Mouse (Mus musculus) T-cell, adult 2 months (primary cell): ENCODE measurements around the gene Plekhd1.

Source experiments
- DNase-seq: peaks from one replicate; pipeline ENCODE4 v3.0.0; 2022; ENCODE audit warnings: low spot score

Plekhd1 gene

DNA sequence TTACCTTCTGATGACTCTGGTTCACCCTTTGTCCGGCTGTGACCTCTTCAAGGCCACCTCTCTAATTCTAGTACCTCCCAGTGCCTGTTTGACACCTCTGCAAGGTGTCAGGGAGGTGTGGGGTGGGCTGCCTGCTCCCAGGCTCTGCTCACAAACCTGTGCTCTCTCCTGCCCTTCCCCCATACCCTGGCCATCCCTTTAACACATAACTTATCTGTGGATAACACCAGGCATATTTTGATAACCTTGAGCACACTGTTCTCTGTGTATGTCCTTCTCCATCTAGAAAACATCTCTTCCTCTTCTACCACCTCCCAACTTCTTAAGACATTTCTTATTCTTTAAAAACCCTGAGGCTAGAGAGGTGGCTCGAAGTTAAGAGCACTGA lies 6.7 kb downstream of the Plekhd1 start:
- DNase-seq: no peak

DNA sequence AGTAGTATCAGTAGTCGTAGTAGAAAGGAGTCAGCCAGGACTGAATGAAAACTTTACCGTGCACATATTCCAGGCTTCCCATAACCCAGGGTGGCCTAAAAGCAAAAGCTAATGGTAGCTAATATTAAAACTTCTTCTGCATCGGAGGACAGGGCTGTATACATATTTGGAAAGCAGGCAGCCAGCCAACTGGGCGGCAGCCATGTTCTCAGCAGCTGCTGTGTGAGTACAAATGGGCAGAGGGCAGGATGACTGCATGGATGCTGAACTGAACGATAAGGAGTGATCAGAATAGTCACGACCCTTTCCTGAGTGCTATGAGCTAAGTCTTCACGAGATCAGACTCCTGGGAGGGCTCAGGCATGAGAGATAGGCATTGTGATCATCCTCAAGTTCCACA lies 8.9 kb downstream of the Plekhd1 start:
- DNase-seq: no peak

DNA sequence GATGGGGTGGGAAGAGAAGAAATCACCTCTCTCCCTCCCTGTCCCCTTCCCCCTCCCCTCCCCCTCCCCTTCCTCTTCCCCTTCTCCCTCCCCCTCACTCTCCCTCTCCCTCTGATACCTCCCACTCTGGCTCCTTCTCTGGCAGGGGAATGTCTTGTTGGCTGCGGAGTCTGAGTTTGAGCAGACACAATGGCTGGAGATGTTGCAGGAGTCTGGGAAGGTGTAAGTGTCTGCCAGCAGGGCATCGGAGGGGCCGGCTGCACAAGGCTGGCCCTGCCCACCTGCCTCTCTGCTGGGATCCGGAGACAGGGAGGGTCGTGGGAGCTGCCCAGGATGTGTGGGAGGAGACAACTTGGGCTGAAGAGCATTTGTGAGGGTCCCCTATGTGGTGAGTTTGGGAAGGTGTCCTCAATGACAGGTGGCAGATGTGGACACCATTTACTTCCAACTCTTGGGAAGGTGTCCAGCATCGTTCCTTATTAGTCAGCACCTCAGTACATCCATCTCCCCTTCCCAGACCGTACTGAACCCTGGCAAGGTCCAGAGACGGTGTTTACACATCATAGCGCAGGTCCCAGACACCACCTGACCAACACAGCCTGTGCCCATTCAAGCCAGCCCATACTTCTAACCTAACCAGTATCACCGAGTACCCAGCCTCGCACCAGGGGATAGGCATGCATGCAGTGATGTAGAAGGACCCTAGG lies 14.0 kb downstream of the Plekhd1 start:
- DNase-seq: no peak

DNA sequence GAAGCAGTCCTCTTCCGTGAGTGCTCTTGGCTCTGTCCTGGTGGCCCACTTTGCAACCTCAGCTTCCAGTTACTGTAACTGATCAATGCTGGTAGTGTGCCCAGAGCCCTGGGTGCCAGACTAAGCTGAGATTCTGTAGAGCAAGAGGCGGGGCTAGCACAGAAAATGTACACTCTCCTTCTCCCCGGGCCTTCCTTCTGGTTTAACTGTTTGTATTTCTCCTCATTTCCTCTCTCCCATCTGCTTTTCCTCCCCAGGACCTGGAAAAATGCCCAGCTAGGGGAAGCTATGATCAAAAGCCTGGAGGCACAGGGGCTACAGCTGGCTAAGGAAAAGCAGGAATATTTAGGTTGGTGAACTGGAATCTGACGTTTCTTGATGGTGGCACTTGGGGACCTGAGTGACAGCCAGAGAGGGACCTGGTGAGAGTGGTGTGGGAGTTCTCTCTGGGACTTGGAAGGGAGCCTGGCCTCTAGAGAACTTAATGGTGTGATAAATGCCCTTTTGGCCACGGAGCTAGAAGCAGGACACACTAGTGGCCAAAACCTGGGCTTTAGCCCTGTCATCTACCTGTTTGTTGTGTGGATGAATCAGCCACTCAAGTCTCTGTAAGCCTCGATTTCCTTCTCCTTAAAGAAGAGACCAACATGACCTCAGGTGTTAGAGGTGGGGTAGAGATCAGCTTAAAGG lies 14.7 kb downstream of the Plekhd1 start:
- no peak for DNase-seq

DNA sequence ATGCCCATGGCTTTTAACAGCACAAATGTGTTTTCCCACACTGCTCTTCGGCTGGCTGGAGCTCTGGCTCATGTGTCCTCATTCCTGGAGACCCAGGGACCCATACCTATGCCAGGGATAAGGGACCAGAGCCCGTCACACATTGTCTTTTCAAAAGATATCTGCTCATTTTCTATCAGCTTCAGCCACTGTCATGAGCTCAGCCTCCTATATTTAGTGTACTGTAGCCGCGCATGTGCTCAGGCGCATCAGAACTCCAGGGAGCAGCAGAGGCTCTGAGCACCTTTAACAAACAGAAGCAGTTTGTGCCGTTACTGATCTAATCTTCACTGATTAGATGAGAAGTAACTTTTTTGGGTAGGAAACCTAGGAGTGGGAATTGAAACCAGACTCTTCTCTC lies 23.5 kb downstream of the Plekhd1 start:
- DNase-seq: no peak

DNA sequence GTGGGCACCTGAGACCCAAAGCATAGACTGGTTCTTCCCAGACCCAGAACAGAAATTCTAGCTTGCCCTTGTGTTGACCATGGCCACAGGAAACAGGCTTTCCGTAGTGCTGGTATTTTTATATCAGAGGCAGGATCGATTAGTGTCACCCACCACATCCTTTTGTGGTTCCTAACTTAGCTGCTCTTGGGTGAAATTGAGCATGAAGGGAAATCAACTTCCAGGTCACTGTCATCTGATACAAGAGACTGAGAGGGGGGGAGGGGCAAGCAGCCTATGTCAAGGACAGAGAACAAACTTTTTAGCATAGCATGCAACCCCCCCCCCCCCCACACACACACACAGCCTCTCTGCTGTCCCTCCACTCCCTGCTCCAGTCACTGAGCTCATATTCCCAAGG lies 26.8 kb downstream of the Plekhd1 start:
- no peak for DNase-seq

DNA sequence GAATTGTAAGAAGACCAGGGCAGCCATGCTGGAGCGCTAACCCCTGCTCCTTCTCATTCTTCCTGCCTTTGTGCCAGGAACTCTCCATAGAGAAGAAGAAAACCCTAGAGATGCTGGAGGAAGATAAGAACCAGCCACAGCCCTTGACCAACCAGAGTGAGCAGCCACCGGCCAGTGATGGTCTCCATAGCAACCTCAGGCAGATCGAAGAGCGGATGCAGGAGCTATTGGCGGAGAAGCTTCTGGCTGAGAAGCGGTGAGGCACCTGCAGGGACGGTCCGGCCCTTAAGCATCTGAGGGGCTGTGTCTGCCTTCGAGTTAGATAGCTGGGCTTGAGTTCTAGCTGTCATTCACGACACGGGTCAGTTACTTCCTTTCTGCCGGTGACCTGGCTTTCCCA lies 28.1 kb downstream of the Plekhd1 start:
- no peak for DNase-seq

DNA sequence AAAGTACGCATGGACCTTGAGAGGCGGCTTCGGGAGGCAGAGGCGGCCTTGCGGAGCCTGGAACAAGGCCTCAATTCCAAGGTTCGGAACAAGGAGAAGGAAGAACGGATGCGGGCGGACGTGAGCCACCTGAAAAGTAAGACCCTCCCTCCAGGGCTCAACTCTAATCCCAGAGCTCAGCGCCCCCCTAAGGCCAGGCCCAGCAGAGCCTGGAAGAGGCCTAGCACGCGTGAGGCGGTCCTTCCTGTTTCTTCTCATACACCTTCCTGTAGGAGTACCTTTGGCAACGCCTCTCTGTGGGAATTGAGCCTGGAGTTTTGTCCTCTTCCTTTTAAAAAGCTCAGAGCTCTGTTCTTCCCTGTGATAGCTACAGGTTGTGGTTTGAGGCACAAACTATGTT lies 29.1 kb downstream of the Plekhd1 start:
- no peak for DNase-seq

DNA sequence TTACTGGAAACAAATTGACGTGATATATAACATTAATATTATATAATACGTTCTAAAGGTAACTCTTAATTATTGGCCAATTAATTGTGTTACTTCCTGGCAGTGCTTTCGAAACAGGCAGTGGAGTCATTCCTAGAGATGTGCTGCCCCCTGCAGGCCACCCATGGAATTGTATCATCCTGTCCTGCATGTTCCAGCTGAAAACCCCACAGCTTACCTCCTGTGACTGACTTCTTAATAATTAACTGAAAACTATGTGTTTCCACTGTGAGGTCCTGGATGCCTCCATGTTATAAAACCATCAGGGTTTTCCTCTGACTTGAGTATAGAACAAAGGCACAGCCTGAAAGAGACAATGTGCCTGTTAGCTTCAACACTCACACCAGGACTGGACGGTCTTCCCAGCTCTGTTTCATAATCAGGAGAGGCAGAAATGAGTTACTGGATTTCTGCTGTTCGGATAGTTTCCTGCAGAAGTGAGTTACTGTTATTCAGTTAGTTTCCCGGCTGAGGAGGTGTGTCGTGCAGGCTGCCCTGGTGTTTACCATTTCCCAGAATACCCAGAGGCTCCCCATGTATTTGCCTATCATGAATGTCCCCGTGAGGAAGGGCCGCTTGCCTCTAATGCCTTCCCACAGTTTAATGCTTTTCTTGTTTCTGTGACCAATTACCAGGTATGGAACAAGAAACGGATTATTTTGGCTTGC lies 32.6 kb downstream of the Plekhd1 start:
- peak; percentile 64 for DNase-seq

DNA sequence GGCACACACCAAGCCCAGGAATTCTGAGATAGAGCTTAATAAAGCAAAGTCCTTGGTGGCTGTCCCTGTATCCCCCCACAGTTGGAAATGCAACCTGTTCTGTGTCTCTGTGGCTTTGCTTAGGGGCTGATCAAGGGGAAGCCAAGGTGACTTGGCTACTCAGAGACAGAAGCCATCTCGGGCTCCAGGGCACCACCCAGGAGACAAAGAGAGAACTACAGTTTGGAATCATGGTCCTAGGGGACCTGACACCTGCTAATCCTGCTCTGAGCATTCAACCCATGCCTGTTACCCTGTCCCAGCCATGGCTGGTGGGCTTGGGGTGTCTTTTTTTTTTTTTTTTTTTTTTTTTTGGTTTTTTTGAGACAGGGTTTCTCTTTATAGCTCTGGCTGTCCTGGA lies 35.8 kb downstream of the Plekhd1 start:
- DNase-seq: no peak

DNA sequence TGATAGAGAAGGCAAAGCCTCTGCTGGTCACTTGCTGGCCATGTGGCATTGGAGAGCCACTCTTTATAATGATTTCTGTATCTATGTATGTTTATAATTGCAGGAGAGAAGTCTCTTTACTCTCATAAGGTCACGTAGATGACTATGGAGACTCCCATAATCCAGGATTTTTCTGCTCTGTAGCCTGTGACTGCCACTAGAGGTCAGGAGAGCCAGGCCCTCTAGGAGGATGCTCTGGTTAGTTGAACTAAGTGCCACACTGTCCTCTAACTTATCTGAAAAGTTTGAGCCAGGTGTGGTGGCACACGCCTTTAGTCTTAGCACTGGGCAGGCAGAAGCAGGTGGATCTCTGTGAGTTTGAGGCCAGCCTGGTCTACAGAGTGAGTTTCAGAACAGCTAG lies 36.4 kb downstream of the Plekhd1 start:
- no peak for DNase-seq

DNA sequence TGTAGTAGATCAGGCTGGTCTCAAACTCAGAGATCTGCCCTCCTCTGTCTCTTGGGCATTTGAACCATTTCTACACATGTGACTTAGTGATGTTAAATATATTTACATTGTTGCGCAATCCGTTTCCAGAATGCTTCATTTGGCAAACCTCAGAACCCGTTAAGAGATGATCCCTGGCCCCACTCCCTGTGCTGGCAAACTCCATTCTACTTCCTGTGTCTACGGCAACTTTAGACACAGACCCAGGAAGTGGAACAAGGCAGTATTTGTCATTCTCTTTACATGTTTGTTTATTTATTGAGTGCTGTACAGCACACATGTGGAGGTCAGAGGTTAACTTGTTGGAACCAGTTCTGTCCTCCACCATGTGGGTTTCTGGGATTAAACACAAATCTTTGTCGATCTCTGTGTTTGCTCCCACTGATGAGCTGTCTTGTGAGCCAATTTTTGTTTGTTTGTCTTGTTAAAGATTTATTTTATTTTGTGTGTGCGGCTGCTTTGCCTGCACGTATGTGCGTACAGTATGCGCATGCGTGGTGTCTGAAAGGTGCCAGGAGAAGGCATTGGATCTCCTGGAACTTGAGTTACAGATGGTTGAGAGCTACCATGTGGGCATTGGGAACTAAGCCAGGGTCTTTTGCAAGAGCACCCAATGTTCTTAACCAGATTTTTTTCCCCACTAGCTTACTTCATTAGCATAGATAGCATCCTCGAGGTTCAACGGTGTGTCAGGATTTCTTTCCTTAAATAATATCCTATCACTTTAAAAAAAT lies 37.6 kb downstream of the Plekhd1 start:
- no peak for DNase-seq

DNA sequence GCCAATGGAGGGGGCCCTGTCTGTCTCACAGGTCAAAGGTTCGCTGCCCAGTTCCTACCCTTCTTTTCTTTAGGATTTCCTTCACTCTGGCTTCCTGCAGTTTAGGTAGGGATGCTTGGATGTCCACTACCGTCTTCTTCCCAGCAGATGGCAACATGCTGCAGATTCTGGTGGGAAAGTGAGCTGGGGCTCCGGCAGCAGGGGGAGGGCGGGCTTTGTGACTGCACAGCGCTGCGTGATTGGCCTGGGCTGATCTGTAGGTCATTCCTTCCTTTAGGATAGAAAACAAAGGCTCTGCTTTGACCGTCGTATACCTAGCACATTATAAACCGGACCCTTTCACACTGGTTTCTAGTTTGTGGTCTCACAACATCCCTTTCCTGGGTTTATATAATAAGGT lies 38.2 kb downstream of the Plekhd1 start:
- no peak for DNase-seq

DNA sequence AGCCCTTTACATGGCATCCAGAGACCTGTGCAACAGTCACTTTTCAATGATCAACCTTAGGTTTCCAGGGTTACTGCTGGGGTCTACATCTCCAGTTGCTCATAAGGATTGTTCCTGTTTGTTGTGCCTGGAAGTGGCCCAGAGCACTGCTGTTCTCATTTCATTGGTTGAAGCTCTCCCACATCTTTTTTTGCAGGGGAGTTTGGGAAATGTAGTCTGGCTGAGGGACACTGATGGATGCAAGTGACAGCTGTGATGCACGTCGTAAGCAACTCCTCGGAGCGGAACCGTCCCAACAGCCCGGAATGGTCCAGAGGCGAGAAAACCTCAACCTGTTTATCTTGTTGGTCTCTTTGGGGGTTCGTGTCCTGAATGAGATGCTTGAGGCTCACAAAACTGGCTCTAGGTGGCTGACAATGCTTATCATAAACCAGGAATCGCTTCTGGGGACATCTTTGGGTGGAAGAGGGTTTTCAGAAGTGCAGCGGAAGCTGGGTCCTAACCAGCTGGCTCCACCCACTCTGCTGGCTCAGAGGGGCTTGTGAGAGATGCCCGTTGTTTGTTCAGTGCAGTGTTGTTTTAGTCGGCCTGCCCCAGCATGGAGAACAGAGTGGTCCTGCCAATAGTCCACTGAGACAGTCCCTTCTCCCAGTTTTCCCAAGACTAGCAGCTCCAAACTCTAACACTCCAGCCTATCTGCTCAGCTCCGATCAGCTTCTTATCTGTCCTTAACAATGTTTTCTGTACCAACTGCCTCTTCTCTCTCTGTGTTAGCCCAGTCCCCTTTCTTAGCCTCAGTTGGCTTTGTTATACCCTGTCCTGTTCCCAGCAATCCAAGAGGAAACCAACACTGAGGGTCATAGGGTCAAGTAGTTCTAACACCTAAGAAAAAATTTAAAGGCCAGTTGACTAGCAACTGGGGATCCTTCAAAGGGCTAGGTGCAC lies 42.4 kb downstream of the Plekhd1 start:
- DNase-seq: no peak

DNA sequence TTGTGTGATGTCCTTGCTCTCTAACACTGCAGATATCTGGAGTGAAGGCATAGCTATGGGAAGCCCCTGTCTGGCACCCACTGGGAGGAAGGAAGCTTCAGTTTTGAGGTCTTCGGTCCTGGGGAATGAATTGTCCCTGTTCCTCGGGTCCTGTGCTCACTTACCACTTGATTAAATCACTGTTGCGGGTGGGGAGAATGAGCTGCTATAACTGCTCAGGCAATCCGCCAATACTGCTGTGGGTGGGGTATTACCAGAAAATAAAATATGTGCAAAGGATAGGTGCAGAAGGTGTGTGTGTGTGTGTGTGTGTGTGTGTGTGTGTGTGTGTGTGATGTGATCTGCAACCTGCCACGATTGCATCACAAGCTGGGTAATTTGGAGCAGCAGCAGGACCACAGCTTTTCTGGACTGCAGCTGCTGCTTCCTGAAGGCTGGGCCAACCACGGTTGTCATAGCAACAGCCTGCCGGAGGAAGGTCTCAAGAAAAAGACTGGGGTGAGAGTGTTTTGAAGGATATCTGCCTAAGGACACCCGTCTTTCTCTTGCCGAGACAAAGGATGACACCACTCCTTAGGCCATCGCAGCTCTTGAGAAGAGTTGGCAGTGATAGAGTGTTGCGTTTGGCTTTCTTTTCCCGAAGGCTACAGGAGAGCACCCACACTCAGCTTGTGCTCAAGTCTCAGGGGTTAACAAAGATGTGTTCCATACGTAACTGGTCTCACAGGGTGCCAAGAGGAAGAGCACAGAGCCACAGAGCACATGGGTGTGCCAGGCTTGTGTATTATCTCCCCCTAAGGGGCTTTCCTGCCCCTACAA lies 44.3 kb downstream of the Plekhd1 start:
- DNase-seq: peak; percentile 63

DNA sequence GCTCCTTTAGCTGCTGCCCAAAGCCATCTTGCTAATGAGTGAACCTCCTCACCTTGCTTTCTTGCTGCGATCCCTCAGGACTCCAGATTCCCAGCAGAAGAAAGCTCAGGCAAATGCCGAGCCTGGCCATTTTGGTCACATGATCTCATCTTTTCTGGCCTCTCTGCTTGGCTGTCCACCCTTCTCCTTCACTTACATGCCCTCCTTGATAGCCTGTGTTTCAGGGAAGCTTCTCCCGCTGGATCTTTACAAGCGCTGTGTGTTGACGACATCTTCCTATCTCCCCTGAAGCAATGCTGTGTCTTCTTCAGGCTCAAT lies 44.9 kb downstream of the Plekhd1 start:
- DNase-seq: no peak

DNA sequence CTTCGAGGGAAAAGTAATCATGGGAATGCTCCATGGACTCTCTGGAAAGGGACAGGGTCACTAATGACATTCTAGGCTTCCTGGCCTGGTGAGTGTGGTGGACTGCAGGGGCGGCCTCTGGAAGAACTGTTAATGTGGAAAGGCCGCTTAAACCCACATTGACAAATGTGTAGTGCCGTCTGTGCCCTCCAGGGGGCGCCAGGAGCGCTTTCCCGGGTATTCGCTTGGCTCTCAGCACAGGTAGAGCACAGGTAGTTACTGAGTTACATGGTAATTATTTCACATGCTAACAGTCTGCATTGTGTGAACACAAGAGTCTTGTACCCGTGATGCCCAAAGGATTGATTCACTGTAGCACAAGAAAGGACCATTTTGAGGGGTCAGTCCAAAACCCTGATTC lies 47.1 kb downstream of the Plekhd1 start:
- peak; percentile 45 for DNase-seq

DNA sequence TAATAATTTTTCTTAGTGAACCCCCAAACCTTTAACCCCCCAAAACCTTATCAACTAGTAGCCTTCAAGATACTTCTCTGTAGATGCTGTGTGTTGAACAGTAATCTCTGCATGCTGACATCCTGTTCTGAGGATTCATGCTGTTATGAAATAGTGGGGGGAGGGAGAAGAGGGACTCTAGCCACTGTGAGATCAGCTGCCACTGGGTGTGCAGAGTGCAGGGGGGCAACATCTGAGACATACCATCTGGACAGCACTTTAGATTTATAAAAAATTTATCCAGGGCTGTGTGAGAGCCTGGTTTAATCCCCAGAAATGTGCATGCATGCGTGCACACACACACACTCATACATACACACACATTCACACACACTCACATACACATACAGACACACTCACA lies 52.2 kb downstream of the Plekhd1 start:
- DNase-seq: no peak

DNA sequence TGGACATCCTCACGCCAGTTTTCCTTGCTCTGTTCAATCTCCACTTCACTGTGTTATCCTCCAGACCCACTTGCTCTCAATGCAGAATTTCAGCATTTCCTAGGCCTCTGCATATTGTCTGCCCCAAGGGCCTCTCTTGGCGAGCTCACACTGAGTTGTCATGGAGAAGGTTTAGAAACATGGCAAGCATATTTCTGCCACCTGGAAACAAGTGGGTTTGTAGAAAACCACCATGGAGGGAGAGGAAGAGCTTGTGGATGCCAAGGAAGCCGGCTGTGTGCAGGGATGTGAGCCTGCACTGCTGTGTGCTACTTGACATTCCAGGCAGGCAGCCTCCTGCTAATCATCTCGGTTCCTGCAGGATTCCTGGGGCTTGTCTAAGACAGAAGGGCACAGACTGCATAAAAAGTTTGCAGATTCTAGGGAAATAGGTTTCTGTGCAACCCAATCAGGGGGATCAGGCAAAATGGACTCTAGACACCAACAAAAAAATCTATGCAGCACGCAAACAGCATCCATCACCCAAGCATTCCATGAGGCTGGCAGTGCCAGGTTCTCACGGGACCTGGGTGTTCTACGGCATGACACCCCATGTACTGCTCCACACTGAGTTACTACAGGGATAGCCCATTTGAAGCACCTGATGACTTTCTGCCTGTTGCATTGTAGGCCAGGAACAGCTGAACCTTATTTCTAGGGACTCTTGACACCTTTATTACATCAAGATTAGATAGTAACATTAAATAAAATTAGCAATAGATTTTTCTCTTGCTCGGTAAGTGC lies 53.8 kb downstream of the Plekhd1 start:
- no peak for DNase-seq

DNA sequence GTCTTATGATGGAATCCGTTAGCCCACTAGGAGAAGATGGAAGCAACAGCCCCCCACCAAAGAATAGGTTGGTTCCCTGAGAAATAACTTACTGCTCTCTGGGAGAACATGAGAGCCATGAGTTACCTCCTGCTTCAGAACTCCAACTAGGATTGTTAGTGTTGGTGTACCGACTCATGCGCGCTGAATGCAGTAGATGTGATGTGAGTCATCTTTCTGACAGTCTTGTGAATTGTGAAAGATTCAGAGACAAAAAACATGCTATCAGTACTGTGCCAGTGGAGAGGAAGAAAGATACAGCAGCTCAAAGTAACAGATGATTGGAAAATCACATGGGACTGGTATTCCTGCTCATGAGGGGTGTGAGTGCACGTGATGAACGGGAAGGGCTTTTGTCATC lies 59.2 kb downstream of the Plekhd1 start:
- DNase-seq: no peak
